Mouse (Mus musculus) embryonic facial prominence, embryonic 13.5 days (tissue): ENCODE data around the gene Arl2bp. TPM values are rescaled to one million over a fixed set of nuclear protein-coding genes. Genes with fewer than 3 reads are reported as not detected.
A peak's percentile ranks its signal among the peaks of the same experiment; 100 is the strongest.

ENCODE experiments used
- ATAC-seq: fragments of 200-750 bp; cut with Nextera tagmentation; 2 replicates; pipeline ENCODE4 v1.8.0; 2017; ENCODE audit warnings: low read depth; ENCODE audit not compliant: insufficient number of reproducible peaks, insufficient read depth, low FRiP score, low TSS enrichment
- H3K27ac ChIP-seq: fragments of 300-500 bp; sonication (generic); 2 replicates; pipeline ENCODE4 v1.5.1; 2015; ENCODE audit warnings: moderate library complexity, mild to moderate bottlenecking, inconsistent platforms
- H3K27me3 ChIP-seq: fragments of 300-500 bp; sonication (generic); 2 replicates; pipeline ENCODE4 v1.6.1; 2015; ENCODE audit warnings: mild to moderate bottlenecking, inconsistent platforms
- H3K36me3 ChIP-seq: fragments of 300-500 bp; sonication (generic); 2 replicates; pipeline ENCODE4 v1.6.1; 2015; ENCODE audit warnings: mild to moderate bottlenecking, inconsistent platforms
- H3K4me1 ChIP-seq: fragments of 300-500 bp; sonication (generic); 2 replicates; pipeline ENCODE4 v1.6.1; 2015; ENCODE audit warnings: inconsistent platforms
- H3K4me2 ChIP-seq: fragments of 300-500 bp; sonication (generic); 2 replicates; pipeline ENCODE4 v1.6.1; 2015; ENCODE audit warnings: moderate library complexity, mild to moderate bottlenecking, inconsistent platforms
- H3K4me3 ChIP-seq: fragments of 300-500 bp; sonication (generic); 2 replicates; pipeline ENCODE4 v1.5.1; 2015; ENCODE audit warnings: mild to moderate bottlenecking, inconsistent platforms
- H3K9ac ChIP-seq: fragments of 300-500 bp; sonication (generic); 2 replicates; pipeline ENCODE4 v1.6.1; 2015; ENCODE audit warnings: mild to moderate bottlenecking, inconsistent platforms
- H3K9me3 ChIP-seq: fragments of 300-500 bp; sonication (generic); 2 replicates; pipeline ENCODE4 v1.6.1; 2016; ENCODE audit warnings: inconsistent platforms
- WGBS: fragments of 180-500 bp; shearing (Covaris S2); methylation state at CpG from one replicate; pipeline ENCODE4 v1.1.7; 2015; ENCODE audit warnings: mixed read lengths; 5-methylcytosine and 5-hydroxymethylcytosine counted together
- polyA plus RNA-seq: library from polyadenylated mRNA; unstranded; fragments of >200 nt; fragmentation: Nextera tagmentation; extraction: Ambion mirVana; gene quantifications from 2 replicates; pipeline ENCODE4 v1.2.1, GENCODE M21; 2015

Gene Arl2bp
- polyA plus RNA-seq, 1 experiment from 2014 or later: 163 TPM

DNA sequence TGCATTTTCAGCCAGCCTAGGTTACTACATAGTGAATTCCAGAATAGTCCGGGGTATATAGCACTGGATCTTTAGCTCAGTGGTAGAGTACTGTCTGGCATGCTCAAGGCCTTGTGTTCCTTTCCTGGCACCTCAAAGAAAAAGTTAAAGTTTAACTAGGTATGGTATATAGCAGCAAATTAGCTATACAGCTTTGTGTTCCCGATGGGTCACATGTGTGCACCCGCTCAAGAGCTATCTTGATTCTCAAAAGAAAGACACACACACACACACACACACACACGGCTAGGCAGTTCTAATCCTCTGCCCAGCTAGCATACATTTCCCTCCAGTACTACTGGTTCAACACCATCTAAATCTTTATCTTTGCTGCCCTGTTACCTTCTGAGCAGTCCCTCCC, 6.0 kb upstream of the Arl2bp start:
- Histone ChIP-seq H3K9ac (no peak overlapping the region), H3K27me3 (no peaks in the 10 kb centered on the region), H3K27ac (no peak overlapping the region), H3K4me2 (no peak overlapping the region), H3K4me1 (no peaks in the 10 kb centered on the region), H3K4me3 (no peak overlapping the region), H3K9me3 (no peaks in the 10 kb centered on the region), H3K36me3 (peaks cover 44% of the 10 kb centered on the region)
- WGBS: 91% methylated on average over 4 of the region's 4 CpGs
- no peak for ATAC-seq

DNA sequence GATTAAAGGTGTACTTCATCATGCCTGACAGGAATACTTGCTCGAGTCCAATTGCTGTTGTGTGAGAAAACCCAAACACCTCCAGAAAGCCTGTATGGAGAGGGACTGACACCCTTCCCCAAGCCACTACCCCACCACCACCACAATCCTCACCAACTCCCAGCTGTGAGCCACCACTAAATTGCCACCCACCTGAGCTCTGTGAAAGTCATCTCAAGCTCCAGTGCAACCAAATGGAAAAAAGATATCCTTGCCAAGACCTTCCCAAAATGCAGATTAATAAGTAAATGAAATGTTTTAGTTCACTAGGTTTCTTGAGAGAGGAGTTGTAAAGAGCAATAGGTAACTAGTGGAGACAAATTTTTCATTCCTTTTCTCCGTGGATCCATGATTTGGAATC, 1.7 kb upstream of the Arl2bp start:
- H3K4me3 ChIP-seq: no peak overlapping the region
- H3K4me2 ChIP-seq: no peak overlapping the region
- peaks cover 17% of the 10 kb centered on the region for H3K36me3 ChIP-seq
- 77% methylated on average over 2 of the region's 2 CpGs for WGBS
- ATAC-seq: no peak
- H3K27ac ChIP-seq: no peak overlapping the region
- H3K27me3 ChIP-seq: no peaks in the 10 kb centered on the region
- peaks cover 16% of the 10 kb centered on the region for H3K4me1 ChIP-seq
- no peaks in the 10 kb centered on the region for H3K9me3 ChIP-seq
- H3K9ac ChIP-seq: no peak overlapping the region

DNA sequence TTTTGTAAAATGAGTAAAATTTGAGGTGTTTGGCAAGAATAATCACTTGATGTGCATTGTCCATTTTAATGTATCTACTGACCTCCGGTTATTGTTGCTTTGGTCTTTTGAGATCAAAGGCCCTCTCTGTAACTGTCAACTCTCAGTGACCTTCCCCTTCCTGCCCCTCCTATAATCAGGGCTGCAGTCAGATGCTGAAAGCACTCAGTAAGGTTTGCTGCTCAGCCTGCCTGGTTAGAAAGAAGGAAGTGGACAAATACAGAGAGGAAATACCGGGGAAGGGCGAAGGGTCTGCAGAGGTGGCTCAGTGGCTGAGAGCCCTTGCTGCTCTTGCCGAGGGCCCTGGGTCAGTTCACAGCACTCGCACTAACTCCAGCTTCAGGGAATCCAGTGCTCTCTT, 8.0 kb downstream of the Arl2bp start:
- Histone ChIP-seq H3K27me3 (no peaks in the 10 kb centered on the region), H3K9ac (no peak overlapping the region), H3K9me3 (no peaks in the 10 kb centered on the region), H3K27ac (no peak overlapping the region), H3K36me3 (peaks cover 63% of the 10 kb centered on the region), H3K4me1 (peaks cover 6% of the 10 kb centered on the region; the same call in 1 of the 2 replicates), H3K4me3 (no peak overlapping the region), H3K4me2 (no peak overlapping the region)
- ATAC-seq: no peak
- 76% methylated on average over 5 of the region's 5 CpGs for WGBS

- Histone ChIP-seq H3K4me1 (peaks cover 6% of the 10 kb centered on the region; the same call in 1 of the 2 replicates), H3K9me3 (no peaks in the 10 kb centered on the region), H3K4me2 (no peak overlapping the region), H3K4me3 (no peak overlapping the region), H3K9ac (no peak overlapping the region), H3K27ac (no peak overlapping the region), H3K27me3 (no peaks in the 10 kb centered on the region), H3K36me3 (peaks cover 51% of the 10 kb centered on the region)
- 0 out of 2 replicates have a peak, but pooled peaks have one; percentile 26 for ATAC-seq
- WGBS: 80% methylated on average over 6 of the region's 6 CpGs
These were observed 9.5 kb downstream of the Arl2bp start for GRCm38 (mm10) chr8:94675923-94676322.

- Histone ChIP-seq H3K4me1 (peaks cover 6% of the 10 kb centered on the region; the same call in 1 of the 2 replicates), H3K36me3 (peaks cover 24% of the 10 kb centered on the region), H3K9me3 (no peaks in the 10 kb centered on the region), H3K9ac (0 out of 2 replicates have a peak overlapping the region, but pooled peaks have one; percentile 1), H3K27me3 (no peaks in the 10 kb centered on the region), H3K4me2 (no peak overlapping the region), H3K4me3 (no peak overlapping the region), H3K27ac (peak overlapping the region; percentile 57)
- no peak for ATAC-seq
- 41% methylated on average over 9 of the region's 9 CpGs for WGBS
These were observed 12.2 kb downstream of the Arl2bp start for GRCm38 (mm10) chr8:94678582-94678981.

DNA sequence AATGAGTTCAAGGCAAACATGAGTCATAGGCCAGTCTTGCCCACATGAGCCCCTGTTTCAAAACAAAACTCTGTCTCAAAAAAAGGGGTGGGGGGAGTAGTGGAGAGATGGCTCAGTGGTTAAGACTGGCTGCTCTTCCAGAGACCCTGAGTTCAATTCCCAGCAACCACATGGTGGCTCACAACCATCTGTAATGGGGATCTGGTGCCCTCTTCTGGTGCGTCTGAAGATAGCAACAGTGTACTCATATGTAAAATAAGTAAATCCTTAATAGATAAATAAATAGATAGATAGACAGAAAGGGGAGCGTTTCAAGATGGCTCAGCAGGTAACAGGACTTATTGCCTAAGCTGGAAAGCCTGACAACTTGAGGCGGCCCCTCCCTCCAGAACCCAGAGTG, 14.0 kb downstream of the Arl2bp start:
- H3K4me1 ChIP-seq: peaks cover 6% of the 10 kb centered on the region; the same call in 1 of the 2 replicates

DNA sequence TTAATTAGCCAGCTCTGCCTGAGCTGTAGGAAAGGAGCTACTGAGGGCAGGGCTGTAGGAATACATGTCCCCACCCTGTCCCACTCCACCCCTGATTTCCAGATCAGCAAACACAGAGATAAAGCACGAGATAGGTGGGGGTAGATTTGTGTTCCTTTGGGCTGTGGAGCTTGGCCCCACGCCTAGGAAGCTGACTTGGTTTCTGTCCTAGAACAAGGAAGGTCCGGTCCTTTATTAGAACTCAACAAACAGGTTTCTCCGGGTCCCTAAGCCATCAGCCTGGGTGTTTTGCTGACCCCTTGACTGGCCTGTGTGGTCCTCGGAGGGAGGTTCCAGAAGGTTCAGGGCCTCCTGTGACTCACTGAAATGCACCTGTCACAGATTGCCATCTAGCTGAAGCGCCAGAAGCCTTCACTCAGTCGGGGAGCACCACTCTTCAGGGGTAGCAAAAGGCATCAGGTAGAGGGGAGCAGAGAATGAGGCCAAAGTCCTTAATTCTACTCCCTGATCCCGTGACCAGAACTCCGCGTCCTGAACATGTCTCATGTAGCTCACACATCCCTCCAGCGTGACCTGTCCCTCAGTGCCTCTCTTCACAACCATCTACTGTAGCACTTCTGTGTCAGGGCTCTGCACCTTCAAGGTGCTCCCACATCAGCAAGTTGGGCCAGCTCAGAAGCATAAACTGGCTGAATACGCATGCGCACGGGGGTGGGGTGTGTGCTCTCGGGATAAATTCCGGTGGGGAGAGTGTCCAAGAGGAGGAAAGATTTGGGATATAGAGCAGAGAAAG, 16.5 kb downstream of the Arl2bp start:
- H3K27me3 ChIP-seq: no peaks in the 10 kb centered on the region
- no peak for ATAC-seq
- H3K36me3 ChIP-seq: no peaks in the 10 kb centered on the region
- no peak overlapping the region for H3K27ac ChIP-seq
- no peak overlapping the region for H3K9ac ChIP-seq
- peaks cover 6% of the 10 kb centered on the region; the same call in 1 of the 2 replicates for H3K4me1 ChIP-seq
- whole genome bisulfite sequencing: 74% methylated on average over 16 of the region's 16 CpGs
- H3K4me2 ChIP-seq: no peak overlapping the region
- H3K9me3 ChIP-seq: no peaks in the 10 kb centered on the region
- H3K4me3 ChIP-seq: no peak overlapping the region

More for the DNA sequence above, 14.0 kb downstream of the Arl2bp start:
- Histone ChIP-seq H3K27ac (no peak overlapping the region), H3K4me3 (no peak overlapping the region), H3K27me3 (no peaks in the 10 kb centered on the region), H3K4me2 (no peak overlapping the region), H3K9me3 (no peaks in the 10 kb centered on the region), H3K9ac (no peak overlapping the region), H3K36me3 (peaks cover 9% of the 10 kb centered on the region; the same call in 1 of the 2 replicates)
- ATAC-seq: no peak
- WGBS: 82% methylated on average over 3 of the region's 3 CpGs

DNA sequence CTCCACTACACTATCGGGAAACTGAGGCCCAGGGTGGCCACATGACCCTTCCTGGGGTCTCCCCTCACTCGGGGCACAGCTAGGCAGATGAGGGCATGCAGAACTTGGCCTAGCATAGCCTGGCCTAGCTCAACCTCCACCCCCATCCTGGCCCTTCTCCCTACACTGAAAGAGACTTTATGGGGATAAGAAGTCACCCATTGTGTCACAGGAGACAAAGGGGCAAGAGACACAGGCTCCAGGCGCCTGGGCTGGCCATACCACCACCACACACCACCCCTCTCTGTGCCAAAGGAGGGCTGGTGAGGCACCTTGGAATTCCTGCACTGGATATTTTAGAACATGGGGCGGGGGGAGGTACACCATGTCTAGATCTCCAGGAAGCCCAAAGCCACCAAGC, 17.9 kb downstream of the Arl2bp start:
- no peaks in the 10 kb centered on the region for H3K4me1 ChIP-seq
- ATAC-seq: no peak
- H3K36me3 ChIP-seq: no peaks in the 10 kb centered on the region
- no peaks in the 10 kb centered on the region for H3K9me3 ChIP-seq
- no peak overlapping the region for H3K4me3 ChIP-seq
- no peak overlapping the region for H3K4me2 ChIP-seq
- 80% methylated on average over 4 of the region's 4 CpGs for WGBS
- H3K27me3 ChIP-seq: no peaks in the 10 kb centered on the region
- H3K27ac ChIP-seq: no peak overlapping the region
- no peak overlapping the region for H3K9ac ChIP-seq

DNA sequence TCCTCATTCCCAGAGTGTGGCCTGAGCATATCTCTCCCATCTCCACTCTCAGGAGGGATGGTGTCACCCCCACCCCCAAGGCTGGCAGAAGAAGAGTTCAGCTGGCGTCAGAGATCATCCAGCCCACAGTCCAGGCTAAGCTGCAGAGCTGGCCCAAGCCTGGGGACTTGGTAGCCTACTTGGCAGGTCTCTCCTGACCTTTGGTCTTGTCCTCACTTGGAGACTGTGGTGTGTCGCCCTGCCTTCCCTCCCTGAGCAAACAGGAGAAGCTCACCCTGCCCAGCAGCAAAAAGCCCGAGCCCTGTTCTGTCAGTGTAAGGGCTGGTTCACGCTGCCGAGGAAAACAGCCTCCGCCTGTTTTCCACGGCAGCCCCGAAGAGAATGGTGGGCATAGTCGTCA, 19.6 kb downstream of the Arl2bp start:
- Histone ChIP-seq H3K9me3 (no peaks in the 10 kb centered on the region), H3K4me3 (no peak overlapping the region), H3K4me1 (peaks cover 1% of the 10 kb centered on the region), H3K9ac (no peak overlapping the region), H3K27me3 (no peaks in the 10 kb centered on the region), H3K4me2 (no peak overlapping the region), H3K36me3 (no peaks in the 10 kb centered on the region), H3K27ac (no peak overlapping the region)
- WGBS: 75% methylated on average over 9 of the region's 9 CpGs
- no peak for ATAC-seq

- Histone ChIP-seq H3K36me3 (no peaks in the 10 kb centered on the region), H3K4me1 (peaks cover 31% of the 10 kb centered on the region), H3K9ac (no peak overlapping the region), H3K4me2 (peak overlapping the region; percentile 79), H3K27me3 (peaks cover 64% of the 10 kb centered on the region), H3K9me3 (no peaks in the 10 kb centered on the region), H3K4me3 (peak overlapping the region; percentile 49; the same call in 1 of the 2 replicates), H3K27ac (no peak overlapping the region)
- WGBS: 2% methylated on average over 6 of the region's 6 CpGs
- ATAC-seq: no peak
These were observed 28.3 kb downstream of the Arl2bp start for GRCm38 (mm10) chr8:94694701-94695100.

DNA sequence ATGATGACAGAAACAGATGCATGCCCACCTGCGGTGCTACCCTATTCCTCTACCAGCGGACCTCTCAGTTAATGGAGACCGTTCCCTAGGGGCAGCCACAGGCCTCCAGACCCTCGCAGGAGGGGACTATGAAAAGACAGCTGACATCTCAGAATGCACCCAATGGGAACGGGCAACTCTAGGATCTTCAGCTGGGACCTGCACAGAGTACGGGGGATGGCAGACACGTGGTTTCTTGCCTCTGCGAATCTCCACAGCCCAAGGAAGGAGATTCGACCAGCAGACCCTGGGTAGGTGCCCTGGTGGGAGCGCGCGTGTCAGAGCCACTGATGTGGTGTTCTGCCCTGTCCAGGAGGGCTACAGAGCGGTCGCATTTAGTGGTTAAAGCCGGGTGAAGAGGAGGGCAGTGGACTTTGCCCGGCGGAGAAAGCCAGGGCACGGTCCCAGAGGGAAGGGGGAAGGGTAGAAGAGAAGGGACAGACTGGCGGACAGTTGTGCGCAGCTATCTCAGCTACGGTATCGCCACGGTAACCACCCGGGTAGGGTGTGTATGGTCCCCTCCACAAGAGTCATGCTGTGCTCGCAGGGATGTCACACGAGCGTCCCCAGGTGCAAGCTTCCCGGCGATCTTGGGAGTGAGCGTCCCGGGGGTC, 29.1 kb downstream of the Arl2bp start:
- Histone ChIP-seq H3K27ac (no peak overlapping the region), H3K27me3 (peaks cover 64% of the 10 kb centered on the region), H3K4me3 (peak overlapping the region; percentile 49), H3K9me3 (no peaks in the 10 kb centered on the region), H3K36me3 (no peaks in the 10 kb centered on the region), H3K9ac (peak overlapping the region; percentile 54), H3K4me1 (peaks cover 31% of the 10 kb centered on the region), H3K4me2 (peak overlapping the region; percentile 79)
- ATAC-seq: peak; percentile 40; the same call in 1 of the 2 replicates
- WGBS: under 1% methylated on average over 31 of the region's 31 CpGs

DNA sequence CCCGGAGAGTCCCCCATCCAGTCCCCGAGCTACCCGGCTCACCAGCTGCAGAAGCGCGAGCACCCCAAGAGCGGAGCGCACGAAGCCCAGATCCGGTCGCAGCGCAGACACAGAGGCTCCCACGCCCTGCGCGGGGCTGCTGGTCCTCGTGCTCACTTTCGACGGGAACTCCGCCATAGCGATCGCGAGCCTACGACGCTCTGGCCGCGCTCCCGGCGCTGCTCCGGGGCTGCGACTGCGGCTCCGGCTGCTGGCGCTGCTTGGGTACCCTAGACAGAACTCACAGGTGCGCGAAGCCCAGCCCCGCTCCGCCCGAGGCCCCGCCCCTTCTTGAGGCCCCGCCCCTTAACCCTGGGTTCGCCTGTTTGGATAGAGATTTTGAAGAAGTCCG, 29.6 kb downstream of the Arl2bp start, which contains the start of gene Pllp:
Gene Pllp, minus strand, starts transcription at position 285 of the 391 bp plus-strand sequence.
- Histone ChIP-seq H3K9ac (peak within 1 kb of the TSS; percentile 54), H3K27me3 (peaks cover 64% of the 10 kb centered on the region), H3K4me3 (peak within 1 kb of the TSS; percentile 49), H3K36me3 (no peaks in the 10 kb centered on the region), H3K9me3 (no peaks in the 10 kb centered on the region), H3K4me2 (peak within 1 kb of the TSS; percentile 79), H3K27ac (no peak within 1 kb of the TSS), H3K4me1 (peaks cover 30% of the 10 kb centered on the region)
- ATAC-seq: peak; percentile 57; the same call in 1 of the 2 replicates
- under 1% methylated on average over 41 of the region's 41 CpGs for WGBS
